Mouse (Mus musculus) granulocyte monocyte progenitor cell, adult 5-6 weeks (primary cell): ENCODE measurements around the gene Tmem248. TPM values are rescaled to one million over a fixed set of nuclear protein-coding genes. Genes with fewer than 3 reads are reported as not detected.

Source experiments
- ATAC-seq: replicated peaks from 2 replicates; pipeline ENCODE4 v1.8.0; 2016; ENCODE audit warnings: mild to moderate bottlenecking, moderate TSS enrichment, inconsistent platforms; ENCODE audit not compliant: poor library complexity, severe bottlenecking
- total RNA-seq, 2 experiments: library from RNA; stranded (forward) in 1 of 2; stranded (reverse) in 1 of 2; fragments of 200-712, 200-1000 nt in 1 of 2; fragments of >200 nt in 1 of 2; fragmentation: Nextera tagmentation in 1 of 2; gene quantifications; 2 replicates each; pipeline ENCODE4 v1.2.3; 2014 to 2017

The Tmem248 gene
- total RNA-seq (2014; fragmentation: Nextera tagmentation) = 64.5 and 70.1 TPM in 2 replicates
- total RNA-seq (2017) = 71.8 and 85.0 TPM in 2 replicates

GRCm38 (mm10) chr5:130216781-130217180 is at the start of gene Tmem248:
Tmem248 (plus strand) TSS chr5:130217081.
- ATAC-seq = no peak

GRCm38 (mm10) chr5:130169109-130169508 is 47.8 kb upstream of the Tmem248 start:
- no peak for ATAC-seq

- ATAC-seq = peak; percentile 3
These were observed 46.0 kb upstream of the Tmem248 start for GRCm38 (mm10) chr5:130170666-130171422.

- ATAC-seq = peak; percentile 86
These were observed 45.4 kb upstream of the Tmem248 start, which contains the start of gene Rabgef1 for GRCm38 (mm10) chr5:130171423-130171954. Rabgef1 (plus strand) TSS chr5:130171798.

- ATAC-seq = peak; percentile 78
These were observed 44.8 kb upstream of the Tmem248 start for GRCm38 (mm10) chr5:130171956-130172601.

GRCm38 (mm10) chr5:130173012-130173411 is 43.9 kb upstream of the Tmem248 start:
- ATAC-seq = no peak

GRCm38 (mm10) chr5:130177871-130178270 is 39.0 kb upstream of the Tmem248 start:
- ATAC-seq = no peak

- no peak for ATAC-seq
These were observed 36.5 kb upstream of the Tmem248 start for GRCm38 (mm10) chr5:130180362-130180761.

GRCm38 (mm10) chr5:130181740-130182540 is 34.9 kb upstream of the Tmem248 start:
- ATAC-seq = no peak

- no peak for ATAC-seq
These were observed 34.4 kb upstream of the Tmem248 start for GRCm38 (mm10) chr5:130182541-130182821.

- no peak for ATAC-seq
These were observed 32.6 kb upstream of the Tmem248 start for GRCm38 (mm10) chr5:130184193-130184856.

GRCm38 (mm10) chr5:130185312-130185711 is 31.6 kb upstream of the Tmem248 start:
- no peak for ATAC-seq

GRCm38 (mm10) chr5:130187383-130187782 is 29.5 kb upstream of the Tmem248 start:
- no peak for ATAC-seq

- ATAC-seq = no peak
These were observed 26.0 kb upstream of the Tmem248 start for GRCm38 (mm10) chr5:130190909-130191308.

GRCm38 (mm10) chr5:130191865-130192264 is 25.0 kb upstream of the Tmem248 start:
- no peak for ATAC-seq

- no peak for ATAC-seq
These were observed 24.4 kb upstream of the Tmem248 start for GRCm38 (mm10) chr5:130192356-130192944.

GRCm38 (mm10) chr5:130193760-130194159 is 23.1 kb upstream of the Tmem248 start:
- ATAC-seq = no peak

GRCm38 (mm10) chr5:130196307-130196706 is 20.6 kb upstream of the Tmem248 start:
- no peak for ATAC-seq

- ATAC-seq = no peak
These were observed 19.4 kb upstream of the Tmem248 start for GRCm38 (mm10) chr5:130197454-130197853.

- ATAC-seq = no peak
These were observed 18.9 kb upstream of the Tmem248 start for GRCm38 (mm10) chr5:130197981-130198380.
